ENCODE assay signal across 29 mouse cellular contexts in genomic region chr3:41061831-41062565, GRCm38 (mm10). TPM values are rescaled to one million over a fixed set of nuclear protein-coding genes. Genes with fewer than 3 reads are reported as not detected.
DNase-seq lines count a peak whose midpoint lies in the region; ATAC-seq and TF ChIP-seq lines count a peak whose summit lies in the region.
"Had no signal": no experiment of that assay in that cellular context is flagged by ENCODE, and none has a peak within 500 bp of the region (broad histone marks: within the 10 kb centered on the region; RNA-seq: fewer than 3 reads in every experiment).

No protein-coding gene starts in this region.

- no peak overlapping the region for H3K9ac ChIP-seq in heart, embryonic 11.5 days (ENCODE audit: low read depth, low read length)
- no peak overlapping the region for H3K9ac ChIP-seq in liver, postnatal 0 days (replicated peaks)
- H3K9ac ChIP-seq in liver, embryonic 12.5 days = no peak overlapping the region
- no peak overlapping the region for H3K9ac ChIP-seq in forebrain, embryonic 16.5 days (replicated peaks; ENCODE audit: low read depth, low read length)
- H3K9ac ChIP-seq: forebrain, embryonic 13.5 days; heart, embryonic 12.5 days; hindbrain, embryonic 13.5 days; liver, embryonic 13.5 days; midbrain, embryonic 13.5 days had no signal

- ATAC-seq in heart, embryonic 11.5 days (replicated peaks; ENCODE audit: insufficient number of reproducible peaks, low FRiP score, low TSS enrichment) = no peak
- ATAC-seq in liver, postnatal 0 days = peak; percentile 73
- no peak for ATAC-seq in liver, embryonic 12.5 days
- no peak for ATAC-seq in forebrain, embryonic 16.5 days
- ATAC-seq: CD4-positive, CD25-positive, alpha-beta regulatory T cell, adult 4 months; forebrain, embryonic 13.5 days; midbrain, embryonic 13.5 days had no signal

- H3K36me3 ChIP-seq in heart, embryonic 11.5 days (ENCODE audit: control insufficient read depth, insufficient read depth, low read length) = no peaks in the 10 kb centered on the region
- 0 out of 2 replicates have a peak, but pooled peaks cover under 1% of the 10 kb centered on the region for H3K36me3 ChIP-seq in liver, postnatal 0 days (replicated peaks; ENCODE audit: insufficient read depth, low read length)
- H3K36me3 ChIP-seq in liver, embryonic 12.5 days = peaks cover 25% of the 10 kb centered on the region
- peaks cover 4% of the 10 kb centered on the region; the same call in 1 of the 2 replicates for H3K36me3 ChIP-seq in forebrain, embryonic 16.5 days (ENCODE audit: control insufficient read depth, insufficient read depth)

- TF ChIP-seq EP300 in liver, postnatal 0 days (IDR thresholded peaks at IDR 0.05; ENCODE audit: low read depth) = no peak

- H3K27me3 ChIP-seq in heart, embryonic 11.5 days (ENCODE audit: control insufficient read depth, insufficient read depth, low read length) = no peaks in the 10 kb centered on the region
- no peaks in the 10 kb centered on the region for H3K27me3 ChIP-seq in liver, postnatal 0 days (ENCODE audit: insufficient read depth, low read length)
- H3K27me3 ChIP-seq in liver, embryonic 12.5 days (replicated peaks) = no peaks in the 10 kb centered on the region
- no peaks in the 10 kb centered on the region for H3K27me3 ChIP-seq in forebrain, embryonic 16.5 days (replicated peaks; ENCODE audit: control insufficient read depth, insufficient read depth, low read length)
- H3K27me3 ChIP-seq: forebrain, embryonic 13.5 days; heart, embryonic 12.5 days; hindbrain, embryonic 13.5 days; liver, embryonic 13.5 days; midbrain, embryonic 13.5 days had no signal

- H3K4me1 ChIP-seq in heart, embryonic 11.5 days (ENCODE audit: control insufficient read depth, insufficient read depth, low read length) = no peaks in the 10 kb centered on the region
- peaks cover 3% of the 10 kb centered on the region; the same call in 1 of the 2 replicates for H3K4me1 ChIP-seq in liver, postnatal 0 days (ENCODE audit: insufficient read depth)
- no peaks in the 10 kb centered on the region for H3K4me1 ChIP-seq in liver, embryonic 12.5 days
- H3K4me1 ChIP-seq in forebrain, embryonic 16.5 days (replicated peaks; ENCODE audit: control insufficient read depth, insufficient read depth, low read length) = peaks cover 8% of the 10 kb centered on the region
- H3K4me1 ChIP-seq: hindbrain, embryonic 13.5 days; midbrain, embryonic 13.5 days had no signal

- H3K4me3 ChIP-seq in heart, embryonic 11.5 days (ENCODE audit: low read depth, low read length) = no peak overlapping the region
- H3K4me3 ChIP-seq in liver, postnatal 0 days (ENCODE audit: low read depth, low read length) = no peak overlapping the region
- H3K4me3 ChIP-seq in liver, embryonic 12.5 days = no peak overlapping the region
- no peak overlapping the region for H3K4me3 ChIP-seq in forebrain, embryonic 16.5 days (replicated peaks; ENCODE audit: low read length)
- H3K4me3 ChIP-seq: forebrain, embryonic 13.5 days; heart, embryonic 12.5 days; hindbrain, embryonic 13.5 days; layer of hippocampus, adult 2 months; liver, embryonic 13.5 days; midbrain, embryonic 13.5 days had no signal

- no peak overlapping the region for H3K4me2 ChIP-seq in heart, embryonic 11.5 days
- H3K4me2 ChIP-seq in liver, postnatal 0 days (ENCODE audit: low read depth, low read length) = no peak overlapping the region
- no peak overlapping the region for H3K4me2 ChIP-seq in liver, embryonic 12.5 days
- H3K4me2 ChIP-seq in forebrain, embryonic 16.5 days (ENCODE audit: low read length) = no peak overlapping the region
- H3K4me2 ChIP-seq: forebrain, embryonic 13.5 days; heart, embryonic 12.5 days; hindbrain, embryonic 13.5 days; liver, embryonic 13.5 days; midbrain, embryonic 13.5 days had no signal

- H3K9me3 ChIP-seq in heart, embryonic 11.5 days (replicated peaks; ENCODE audit: control insufficient read depth, low read length) = no peaks in the 10 kb centered on the region
- no peaks in the 10 kb centered on the region for H3K9me3 ChIP-seq in liver, postnatal 0 days (ENCODE audit: low read length)
- H3K9me3 ChIP-seq in liver, embryonic 12.5 days (replicated peaks) = no peaks in the 10 kb centered on the region
- H3K9me3 ChIP-seq in forebrain, embryonic 16.5 days (ENCODE audit: control insufficient read depth, low read length) = no peaks in the 10 kb centered on the region
- H3K9me3 ChIP-seq: forebrain, embryonic 13.5 days; heart, embryonic 12.5 days; hindbrain, embryonic 13.5 days; liver, embryonic 13.5 days; midbrain, embryonic 13.5 days had no signal

- TF ChIP-seq CTCF in liver, postnatal 0 days (IDR thresholded peaks at IDR 0.05; ENCODE audit: low read depth) = no peak

- peak; percentile 80 for DNase-seq in heart, adult 11 months
- no peak for DNase-seq in liver, postnatal 0 days
- peak; percentile 53 for DNase-seq in adipocyte (ENCODE audit: low spot score)
- DNase-seq in yolk sac, embryonic 10.5 days (ENCODE audit: low spot score) = peak; percentile 36
- DNase-seq: adrenal gland, adult 2 months; adrenal gland, postnatal 36 days; cerebellum, adult 8-10 months; cerebellum, postnatal 36 days; gastrocnemius, postnatal 14 days; heart, postnatal 4 days; kidney, adult 2 months; kidney, postnatal 36 days; liver, embryonic 13.5 days; lung, adult 2 months; lung, postnatal 10 days; right cerebral cortex, postnatal 14 days; thymus, adult 2 months; thymus, postnatal 36 days had no signal

- WGBS in heart, embryonic 11.5 days (ENCODE audit: insufficient replicate concordance) = 91% methylated on average over 3 of the region's 3 CpGs
- 43% methylated on average over 3 of the region's 3 CpGs for WGBS in liver, postnatal 0 days (ENCODE audit: insufficient replicate concordance)
- WGBS in liver, embryonic 12.5 days (ENCODE audit: insufficient replicate concordance) = 60% methylated on average over 3 of the region's 3 CpGs
- WGBS in forebrain, embryonic 16.5 days = 86% methylated on average over 3 of the region's 3 CpGs

- no peak overlapping the region for H3K27ac ChIP-seq in heart, embryonic 11.5 days (ENCODE audit: low read depth, low read length)
- peak overlapping the region; percentile 41; the same call in 1 of the 2 replicates for H3K27ac ChIP-seq in liver, postnatal 0 days (ENCODE audit: low read depth)
- no peak overlapping the region for H3K27ac ChIP-seq in liver, embryonic 12.5 days
- no peak overlapping the region for H3K27ac ChIP-seq in forebrain, embryonic 16.5 days (ENCODE audit: low read length)
- H3K27ac ChIP-seq: forebrain, embryonic 13.5 days; hindbrain, embryonic 13.5 days; layer of hippocampus, adult 2 months; liver, embryonic 13.5 days; macrophage; midbrain, embryonic 13.5 days; stomach, postnatal 0 days had no signal

RNA-seq across cellular contexts. Expression of gene Pgrmc2, which starts 20.8 kb away (rescaled TPM):
- polyA plus RNA-seq in heart, embryonic 11.5 days (2014; fragmentation: Nextera tagmentation; extraction: Ambion mirVana) = 29.5 and 30.9 TPM in 2 replicates
- polyA plus RNA-seq in liver, postnatal 0 days (2015; fragmentation: Nextera tagmentation; extraction: Ambion mirVana) = 17.1 and 18.6 TPM in 2 replicates
- polyA plus RNA-seq in liver, embryonic 12.5 days (2016; fragmentation: Nextera tagmentation; extraction: Ambion mirVana) = 34.1 and 34.9 TPM in 2 replicates
- polyA plus RNA-seq in forebrain, embryonic 16.5 days (2015; fragmentation: Nextera tagmentation; extraction: Ambion mirVana) = 29.1 and 31.6 TPM in 2 replicates
